Mouse (Mus musculus) T-helper 17 cell (primary cell): Measurements from ENCODE around the gene Gm12695.

ENCODE experiments used
- in situ Hi-C, 2 experiments: fragments of 300-600 bp; cut with MboI, MseI; formaldehyde crosslinking; loops; 1 replicate in 1 of 2; 2 replicates in 1 of 2; pipeline ENCODE4 v1.15.1; 2025; ENCODE audit warnings: high pct_unique_total_duplicates in 2 of 2

The Gm12695 gene

DNA sequence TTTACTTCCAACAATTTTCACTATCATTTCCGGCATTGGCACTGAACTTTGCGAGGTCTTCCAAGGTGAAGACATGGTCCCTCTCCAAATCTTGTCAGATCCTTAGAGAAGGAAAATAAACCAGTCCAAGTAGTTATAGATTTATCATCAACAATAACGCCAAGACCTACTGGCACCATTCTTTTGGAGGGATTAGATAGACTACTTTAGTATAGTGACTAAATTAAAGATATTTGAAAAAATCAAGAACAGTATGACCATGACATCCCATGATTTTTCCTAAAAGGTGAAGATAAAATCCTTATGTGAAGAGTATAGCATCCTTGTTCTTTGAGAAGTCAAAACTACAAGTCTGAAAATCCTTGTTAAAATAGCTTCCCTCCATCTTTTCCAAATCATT lies at the start of gene Gm12695:
Gm12695 (minus strand) TSS at position 101 of the 400 bp plus-strand sequence.
- in situ Hi-C loops: no loop called here

DNA sequence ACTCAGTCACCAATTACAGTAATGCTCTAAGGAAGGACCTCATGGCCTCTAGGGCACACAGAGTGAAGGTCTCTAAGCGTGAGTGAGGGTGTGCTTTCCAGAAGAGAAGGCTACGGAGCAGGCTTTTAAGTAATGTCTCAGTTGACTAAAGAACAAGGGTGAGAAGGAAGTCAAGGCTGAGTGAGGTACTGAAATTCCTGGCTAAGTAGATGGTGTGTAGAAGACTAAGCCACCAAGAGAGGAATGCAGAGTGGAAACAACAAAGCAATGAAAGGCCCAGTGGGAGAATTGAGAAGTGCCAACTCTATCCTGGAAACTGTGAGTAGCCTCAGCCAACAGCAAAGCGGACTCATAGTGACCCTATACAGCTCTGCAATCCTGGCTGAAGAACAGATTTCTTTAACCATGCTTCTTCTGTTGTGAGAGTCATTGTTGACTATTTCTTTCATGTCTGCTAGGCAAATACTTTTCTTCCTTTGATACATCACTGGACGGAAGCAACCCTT lies 40.6 kb upstream of the Gm12695 start:
- in situ Hi-C loops: loop anchor here in 1 of 2 experiments (10.0 kb wide), 1 partner anchor 1961 kb away; no protein-coding TSS in a partner anchor

DNA sequence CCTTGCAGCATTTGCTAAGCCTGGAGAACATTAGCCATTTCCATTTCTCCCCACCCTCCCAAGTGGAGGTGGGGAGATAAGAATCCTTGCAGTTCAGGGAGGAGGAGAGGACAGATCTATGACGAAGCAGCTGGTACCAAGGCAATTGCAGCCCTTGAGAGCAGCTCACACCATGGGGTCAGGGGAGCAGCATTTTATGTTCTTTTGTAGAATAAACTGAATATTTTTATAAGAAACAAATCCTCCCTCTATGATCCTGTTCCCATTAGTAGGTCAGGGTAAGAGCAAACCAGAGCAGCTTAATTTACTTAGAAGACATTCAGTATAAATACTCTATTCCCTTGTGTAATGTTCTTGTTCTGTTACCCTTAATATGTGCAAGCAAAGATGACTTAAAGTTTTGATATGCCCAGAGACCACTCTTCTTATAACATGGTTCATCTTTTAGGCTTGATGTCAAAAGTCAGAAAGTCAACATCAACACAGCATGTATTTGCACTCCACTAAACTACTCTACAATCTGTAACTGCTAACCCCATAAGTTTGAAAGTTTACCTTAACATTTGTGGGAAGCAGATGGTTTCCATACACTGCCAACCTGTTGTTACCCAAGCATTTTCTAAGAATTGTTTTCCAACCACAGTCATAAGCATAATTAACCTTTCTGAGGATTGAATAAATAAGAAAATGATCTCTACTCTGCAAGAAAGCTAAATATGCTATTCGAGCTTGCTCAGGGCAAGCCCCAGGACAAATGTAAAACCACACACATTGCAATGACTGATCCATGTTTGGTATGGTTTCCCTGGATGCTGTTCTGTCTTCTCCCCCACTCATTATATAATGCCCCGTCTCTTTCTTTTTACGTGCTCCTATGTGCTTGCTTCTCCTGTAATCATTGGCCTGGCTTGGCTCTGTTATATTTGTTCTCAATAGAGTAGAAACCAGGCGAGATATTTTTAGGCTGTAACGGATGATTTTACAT lies 22.1 kb upstream of the Gm12695 start:
- in situ Hi-C loops: no loop called here

DNA sequence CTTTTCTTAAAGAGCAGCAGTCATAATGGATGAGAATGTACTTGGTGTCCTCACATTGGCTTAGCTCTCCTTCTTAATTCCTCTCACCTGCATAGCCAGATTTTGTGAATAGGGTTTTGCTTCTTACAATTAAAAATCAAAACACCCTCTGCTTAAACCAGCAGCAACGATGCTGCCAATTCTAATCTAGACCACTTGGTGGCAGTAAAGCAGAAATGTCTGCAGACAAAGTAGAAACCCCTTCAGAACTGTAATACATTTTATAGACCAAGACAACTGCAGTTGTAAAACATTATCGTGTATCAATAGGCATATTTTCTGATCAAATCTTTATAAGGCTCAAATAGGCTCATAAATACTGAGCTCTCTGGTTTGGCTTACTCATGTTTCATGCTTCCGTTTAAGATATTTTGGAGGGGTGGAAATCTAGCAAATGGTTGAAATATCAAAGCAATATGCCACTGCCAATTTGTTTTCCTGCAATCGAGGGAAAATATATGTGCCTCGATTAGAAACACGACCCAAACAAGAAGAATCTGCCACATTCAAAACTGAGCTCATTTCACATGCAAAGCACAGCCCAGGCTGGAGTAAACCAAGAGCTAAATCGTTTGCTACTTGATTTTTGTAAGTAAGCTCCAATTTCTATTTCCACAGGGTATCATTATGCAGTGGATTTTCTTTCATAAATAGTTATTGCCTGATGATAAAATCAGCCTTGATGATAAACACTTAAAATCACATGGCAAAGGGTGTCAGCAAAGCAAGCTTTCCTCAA lies 14.6 kb upstream of the Gm12695 start:
- in situ Hi-C loops: no loop called here

DNA sequence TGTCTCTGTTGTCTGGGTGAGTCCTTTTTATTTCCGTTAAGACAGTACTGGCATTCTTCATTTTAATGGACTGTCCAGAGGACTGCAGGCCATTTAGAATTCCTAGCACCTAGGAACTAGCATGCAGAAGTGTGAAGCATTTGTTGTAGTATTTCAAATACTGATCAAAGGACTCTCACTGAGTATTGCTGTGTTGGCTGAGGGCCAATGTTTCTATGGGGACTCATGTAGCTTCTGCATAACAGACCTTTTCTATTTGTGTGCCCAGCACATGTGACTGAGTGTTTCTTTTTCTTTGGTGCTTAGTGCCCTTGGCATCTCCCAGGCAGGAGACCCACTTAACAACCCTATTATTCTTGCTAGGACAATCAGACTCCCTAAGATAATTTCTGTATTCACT lies 12.6 kb upstream of the Gm12695 start:
- in situ Hi-C loops: no loop called here

DNA sequence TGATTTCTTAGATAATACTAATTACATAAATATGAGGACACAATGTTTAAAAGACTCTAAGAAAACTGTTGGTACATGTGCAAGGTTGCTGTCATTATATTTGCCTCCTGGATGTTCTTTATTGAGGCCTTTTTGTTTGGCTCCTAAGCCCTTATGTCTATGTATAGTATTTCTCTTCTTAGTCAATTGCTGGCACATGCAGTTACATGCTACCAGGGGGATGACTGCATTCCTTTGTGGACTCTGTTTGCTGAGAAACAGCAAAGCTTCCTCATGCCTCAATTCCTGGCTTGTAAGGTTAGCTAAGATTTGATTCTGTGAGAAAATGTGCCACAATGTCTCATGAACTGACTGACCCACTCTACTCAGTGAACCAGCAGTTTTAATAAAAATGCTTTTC lies 6.3 kb upstream of the Gm12695 start:
- in situ Hi-C loops: no loop called here

DNA sequence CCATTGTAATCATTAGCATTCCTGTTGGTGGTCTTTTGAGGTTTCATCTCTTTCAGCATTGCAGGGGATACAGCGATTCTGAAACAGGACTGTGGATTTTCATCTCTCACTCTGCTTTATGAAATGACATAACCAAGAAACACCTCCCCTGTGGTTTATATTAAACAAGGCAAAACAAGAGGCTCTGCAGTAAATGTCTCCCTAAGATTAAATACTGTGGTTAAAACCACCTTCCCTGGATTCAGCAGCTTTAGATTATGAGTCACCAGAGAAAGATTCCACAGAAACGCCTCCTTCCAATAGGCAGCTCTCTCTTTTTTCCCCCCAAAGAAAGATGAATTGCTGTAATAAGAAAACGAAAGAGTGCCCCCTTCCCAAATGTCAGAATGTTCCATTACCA lies 4.9 kb upstream of the Gm12695 start:
- in situ Hi-C loops: no loop called here

DNA sequence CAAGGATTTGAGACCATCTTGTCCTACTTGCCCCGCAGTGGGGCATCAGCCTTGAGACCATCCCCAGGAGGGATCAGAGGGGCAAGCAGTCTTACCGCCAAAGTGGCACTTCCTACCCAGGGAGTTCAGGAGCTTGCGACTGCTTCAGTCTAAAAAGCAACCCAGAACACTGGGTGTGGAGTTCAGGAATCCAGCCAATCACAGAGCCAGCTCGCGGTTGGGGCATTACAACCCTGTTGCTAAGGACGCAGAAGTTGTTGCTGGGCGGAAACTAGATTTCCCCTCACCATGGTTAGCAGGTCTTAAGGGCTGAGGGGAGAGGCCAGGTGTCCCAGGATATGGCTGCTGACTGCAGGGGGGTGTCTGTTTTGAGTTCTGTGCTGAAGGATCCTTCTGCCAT lies 1.6 kb upstream of the Gm12695 start:
- in situ Hi-C loops: no loop called here

DNA sequence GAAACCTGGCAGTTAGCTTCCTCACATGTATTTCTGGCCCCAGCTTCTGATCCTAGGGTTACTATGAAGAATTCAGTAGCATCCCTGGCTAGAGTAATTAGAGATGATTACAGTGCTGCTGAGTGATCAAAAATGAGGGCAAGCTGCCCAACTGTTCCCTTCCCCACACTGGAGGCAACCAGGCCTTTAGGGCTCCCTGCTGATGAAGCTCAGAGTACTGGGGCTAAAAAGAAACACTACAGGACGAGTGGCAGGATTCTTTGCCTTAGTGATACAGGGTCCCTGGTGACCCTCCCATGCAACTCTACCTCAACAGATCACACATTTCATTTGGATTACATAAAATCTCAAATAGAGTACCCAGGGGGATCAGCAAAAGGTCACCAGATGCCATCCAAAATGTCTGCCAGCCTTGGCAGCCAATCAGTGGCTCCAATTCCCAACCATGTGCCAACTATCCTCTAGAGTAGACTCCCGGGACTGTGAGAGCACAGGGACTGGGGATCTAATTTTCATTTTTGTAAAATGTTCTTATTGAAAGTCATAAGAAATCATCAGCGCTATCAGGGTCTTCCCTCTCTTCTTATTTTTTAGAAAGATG lies 11.9 kb downstream of the Gm12695 start:
- in situ Hi-C loops: no loop called here

DNA sequence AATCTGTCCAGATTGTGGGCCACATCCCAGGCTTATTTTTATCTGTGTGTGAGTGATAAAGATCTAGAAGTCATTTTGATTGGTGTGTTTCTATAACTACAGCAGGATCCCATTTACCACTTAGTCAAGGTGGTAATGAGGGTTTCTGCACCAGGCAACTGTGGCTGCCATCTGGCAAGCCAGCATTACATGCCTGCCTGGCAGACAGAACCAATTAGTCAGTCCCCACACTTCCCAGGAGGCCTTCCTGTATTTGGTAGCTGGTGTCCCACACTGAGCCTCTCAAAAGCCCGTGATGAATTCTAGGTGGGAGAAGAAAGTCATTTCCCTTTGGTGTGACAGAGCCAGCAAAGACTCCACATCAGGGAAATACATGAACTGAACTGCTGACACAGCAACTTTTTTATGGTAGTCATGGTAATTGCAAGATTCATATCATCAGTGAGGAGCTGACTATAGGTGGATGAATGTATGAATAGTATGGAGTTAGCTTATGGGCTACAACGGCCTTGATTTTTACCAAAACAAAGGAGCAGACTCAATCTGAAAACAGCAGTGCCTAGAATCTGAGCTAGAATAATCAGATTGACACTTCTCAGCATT lies 18.5 kb downstream of the Gm12695 start:
- in situ Hi-C loops: no loop called here

DNA sequence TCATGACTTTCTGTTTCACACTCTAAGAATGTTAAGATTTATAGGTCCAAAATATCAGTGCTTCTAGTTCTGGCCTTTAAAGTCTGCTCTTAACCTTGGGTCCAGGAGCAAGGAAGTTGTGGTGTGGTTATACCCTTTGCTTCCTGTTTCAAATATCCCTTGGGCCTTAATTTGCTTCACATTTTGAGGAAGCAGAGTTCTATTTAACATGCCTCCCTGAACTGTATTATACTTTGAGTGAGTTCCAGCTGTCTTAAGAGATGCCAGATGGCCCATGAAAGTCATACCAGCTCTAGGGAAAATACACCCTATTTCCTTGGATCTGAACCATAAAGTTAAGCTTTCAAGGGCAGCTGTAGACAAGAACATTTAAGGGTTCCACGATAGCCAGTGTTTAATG lies 33.0 kb downstream of the Gm12695 start:
- in situ Hi-C loops: no loop called here

DNA sequence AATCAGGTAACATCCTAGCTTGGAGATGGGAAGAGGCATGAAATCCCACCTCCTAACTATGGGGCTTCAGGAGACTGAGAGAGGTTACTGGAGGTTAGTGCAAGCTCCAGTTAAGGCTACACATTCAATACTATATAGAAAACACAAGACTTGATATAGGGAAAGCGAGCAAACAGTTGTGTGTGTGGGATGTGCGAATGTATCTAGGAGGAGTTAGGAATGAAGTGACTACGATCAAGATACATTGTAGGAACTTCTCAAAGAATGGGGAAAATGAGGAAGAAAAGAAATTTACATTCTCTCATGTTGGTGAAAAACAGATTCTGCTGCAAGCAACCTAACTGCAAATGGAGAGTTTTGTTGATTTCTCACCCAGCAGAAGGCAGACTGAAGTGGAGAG lies 44.5 kb downstream of the Gm12695 start:
- in situ Hi-C loops: no loop called here

DNA sequence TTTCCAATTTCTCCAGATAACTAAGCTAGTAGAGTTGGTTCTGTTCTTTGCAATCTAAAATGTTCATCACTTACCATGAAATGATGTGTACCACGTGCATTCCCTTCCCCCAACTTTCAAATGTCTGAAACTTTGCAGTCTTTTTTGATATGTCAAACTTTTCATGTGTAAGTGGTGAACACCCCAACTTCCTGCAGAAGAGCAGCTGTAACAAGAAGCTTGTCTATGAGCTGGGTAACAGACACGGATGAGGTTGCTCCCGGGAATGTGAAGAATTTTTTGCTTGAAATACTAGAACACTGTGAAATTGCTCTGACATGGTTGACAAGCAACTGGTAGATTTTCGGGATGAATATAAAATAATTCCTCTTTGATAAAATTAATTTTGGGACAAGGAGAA lies 55.7 kb downstream of the Gm12695 start:
- in situ Hi-C loops: no loop called here

DNA sequence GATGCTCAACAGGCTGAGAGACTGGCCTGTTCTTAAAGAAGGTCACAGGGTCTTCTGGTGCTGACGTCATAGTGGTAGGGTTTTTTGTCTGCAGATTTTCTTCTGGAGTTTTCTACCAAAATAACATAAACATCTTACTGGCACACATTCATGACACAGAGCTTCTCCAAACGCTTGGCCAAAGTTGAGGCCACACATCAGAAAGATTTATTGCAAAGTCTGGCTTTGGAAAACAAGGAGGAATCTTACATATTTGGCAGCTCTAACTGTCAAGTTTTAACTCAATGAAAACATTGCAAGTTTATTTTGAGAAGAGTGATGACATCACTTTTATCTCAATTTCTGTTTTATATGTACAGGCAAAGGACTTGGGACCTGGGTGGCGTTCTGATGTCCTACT lies 56.8 kb downstream of the Gm12695 start:
- in situ Hi-C loops: no loop called here

DNA sequence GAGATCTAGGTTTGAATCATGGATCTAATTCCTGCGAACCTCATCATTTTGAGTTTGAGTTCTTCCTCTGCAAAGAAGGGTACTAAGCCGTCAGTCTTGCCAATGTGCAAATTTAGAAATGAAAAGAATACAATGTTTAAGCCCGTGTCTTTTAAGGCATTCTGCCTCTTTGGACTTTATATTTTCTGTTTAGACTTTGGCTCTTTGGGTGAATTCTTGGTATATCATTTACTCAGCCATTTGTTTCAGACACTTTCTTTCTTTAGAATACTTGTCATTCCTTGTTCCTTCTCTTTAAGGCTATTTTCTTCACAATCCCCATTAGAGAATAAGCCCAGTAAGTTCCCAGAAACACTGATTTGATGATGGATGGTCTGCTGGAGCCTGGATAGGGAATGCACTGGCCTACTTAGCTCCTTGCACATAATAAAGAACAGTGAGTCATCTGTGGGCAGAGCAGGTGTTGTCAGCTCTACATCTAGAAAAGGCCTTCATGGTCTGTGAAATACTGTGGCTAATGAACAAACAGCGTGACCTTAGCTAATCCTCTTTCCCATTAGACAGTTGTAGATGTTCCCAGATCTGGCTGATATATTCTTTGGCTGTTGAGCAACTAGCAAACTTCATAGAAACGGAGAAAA lies 59.5 kb downstream of the Gm12695 start:
- in situ Hi-C loops: no loop called here

DNA sequence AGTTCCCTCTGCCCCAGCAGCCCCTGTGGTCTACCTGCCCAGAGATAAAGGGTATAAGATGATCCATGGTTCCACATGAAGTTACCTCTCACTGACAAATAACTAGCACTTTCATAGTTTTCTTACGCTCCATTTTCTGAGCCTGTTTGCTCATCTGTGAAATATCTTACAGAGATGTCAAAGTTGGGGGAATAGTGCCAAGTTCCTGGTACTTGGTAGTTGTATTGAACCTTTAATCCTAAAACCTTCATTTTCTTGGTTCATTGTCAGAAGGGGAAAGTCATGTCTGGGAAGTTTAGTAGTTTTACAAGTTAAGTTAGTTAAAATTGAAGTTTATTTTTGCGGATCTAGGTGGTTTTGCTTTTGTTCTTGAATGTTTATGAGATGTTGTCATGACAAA lies 62.7 kb downstream of the Gm12695 start:
- in situ Hi-C loops: no loop called here

DNA sequence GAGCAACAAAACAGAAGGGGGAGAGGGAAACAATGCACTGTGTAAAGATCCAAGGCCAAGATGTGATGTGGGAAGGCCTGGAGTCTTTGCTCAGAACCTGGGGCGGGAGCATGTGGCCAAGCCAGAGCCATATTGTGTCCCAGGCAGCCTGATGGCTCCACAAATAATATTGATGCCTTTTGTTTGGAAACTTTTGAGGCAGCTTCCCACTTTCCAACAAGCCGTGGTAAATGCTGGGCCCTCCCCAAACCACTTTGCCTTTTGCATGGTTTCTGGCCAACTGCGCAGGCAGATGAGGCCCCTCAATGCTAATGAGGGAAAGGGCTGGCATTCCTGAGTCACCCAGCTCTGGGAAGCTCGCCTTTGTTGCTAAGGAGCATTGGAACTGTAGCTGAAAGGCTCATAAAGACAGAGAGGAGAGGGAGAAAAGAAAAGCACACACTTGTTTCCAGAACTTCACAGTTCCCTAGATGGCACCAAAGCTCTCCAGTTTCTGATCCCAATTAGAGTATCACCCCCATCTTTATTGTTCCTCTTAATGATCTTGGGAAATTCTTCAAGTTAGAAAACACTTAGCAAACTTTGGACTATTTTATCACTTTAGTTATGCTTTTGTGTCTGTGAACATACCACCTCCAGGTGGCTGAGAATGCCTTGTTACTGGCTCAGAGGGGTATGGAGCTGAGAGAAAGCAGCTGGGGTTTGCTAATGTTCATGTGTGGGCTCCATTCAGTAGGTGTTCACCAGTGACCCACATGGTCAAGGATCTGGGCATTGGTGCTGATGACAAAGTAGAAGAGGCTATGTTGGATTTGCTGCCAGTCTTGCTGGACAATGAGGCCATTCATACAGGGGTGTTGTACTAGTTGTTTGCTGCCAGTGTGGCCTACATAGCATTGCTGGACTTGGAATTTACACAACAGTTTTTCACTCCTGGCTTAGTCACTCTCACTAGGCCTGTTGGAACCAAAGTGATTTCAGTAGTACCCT lies 65.7 kb downstream of the Gm12695 start:
- in situ Hi-C loops: no loop called here

DNA sequence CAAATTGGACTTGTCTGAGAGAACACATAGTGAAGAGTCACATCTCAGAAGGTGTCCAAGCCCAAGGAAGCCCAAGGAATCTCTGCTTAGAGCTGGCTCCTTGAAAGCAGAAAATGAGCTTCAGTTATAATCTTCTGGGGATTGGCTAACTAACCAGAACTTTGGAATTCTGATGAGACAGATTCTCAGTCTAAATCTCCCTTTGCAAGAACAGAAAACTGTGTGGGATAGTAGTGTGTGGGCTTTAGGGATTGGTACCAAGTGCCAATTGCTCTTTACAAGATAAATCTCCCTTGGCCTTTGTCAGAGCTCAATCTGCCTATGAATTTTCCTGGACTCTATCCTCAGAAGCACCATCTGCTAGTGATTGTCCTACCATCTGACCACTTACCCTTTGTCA lies 66.5 kb downstream of the Gm12695 start:
- in situ Hi-C loops: no loop called here

DNA sequence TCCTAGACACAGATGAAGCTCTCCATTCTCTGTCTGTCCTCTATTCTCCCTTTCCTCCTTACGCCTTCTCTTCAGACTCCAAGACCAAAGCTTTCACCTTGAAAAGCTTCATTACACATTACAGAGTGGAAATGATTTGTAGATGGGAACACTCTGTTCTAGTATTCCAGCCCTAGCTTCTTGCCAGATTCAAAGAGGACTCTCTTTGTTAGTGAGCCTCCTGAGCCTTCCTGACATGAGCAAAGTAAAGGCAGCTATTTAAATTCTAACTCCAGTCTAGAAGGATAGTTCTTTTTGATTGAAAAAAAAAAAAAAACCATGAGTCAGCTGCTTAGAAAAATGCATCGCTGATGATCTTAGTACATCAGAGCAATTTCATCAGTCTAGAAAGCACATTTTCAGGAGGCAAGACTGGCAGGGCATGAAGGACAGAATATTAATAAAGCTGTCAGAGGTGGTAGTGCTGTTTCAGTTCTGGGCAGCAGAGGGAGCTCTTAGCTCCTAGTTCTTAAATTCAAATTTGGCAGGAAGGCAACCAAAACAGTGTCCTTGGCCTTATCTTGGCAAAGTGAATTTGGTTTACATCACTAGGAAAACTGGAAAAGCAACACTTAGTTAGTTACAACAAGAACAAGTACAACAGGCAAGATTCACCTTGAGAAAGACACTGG lies 79.6 kb downstream of the Gm12695 start:
- in situ Hi-C loops: no loop called here
